Mouse (Mus musculus) bone marrow, adult 2 months (tissue): ENCODE results near the gene 9130409I23Rik.

Experiments used
- CTCF ChIP-seq: fragments of 200-500 bp; IDR thresholded peaks from 2 replicates; pipeline ENCODE4 v1.5.1; 2011; ENCODE audit warnings: low read length, control low read depth; ENCODE audit not compliant: control insufficient read depth, insufficient read depth
- POLR2A ChIP-seq: fragments of 200-500 bp; IDR thresholded peaks from 2 replicates; pipeline ENCODE4 v1.6.1; 2011; ENCODE audit warnings: low read depth, mild to moderate bottlenecking, control low read depth, low read length, borderline replicate concordance; ENCODE audit not compliant: control insufficient read depth

DNA sequence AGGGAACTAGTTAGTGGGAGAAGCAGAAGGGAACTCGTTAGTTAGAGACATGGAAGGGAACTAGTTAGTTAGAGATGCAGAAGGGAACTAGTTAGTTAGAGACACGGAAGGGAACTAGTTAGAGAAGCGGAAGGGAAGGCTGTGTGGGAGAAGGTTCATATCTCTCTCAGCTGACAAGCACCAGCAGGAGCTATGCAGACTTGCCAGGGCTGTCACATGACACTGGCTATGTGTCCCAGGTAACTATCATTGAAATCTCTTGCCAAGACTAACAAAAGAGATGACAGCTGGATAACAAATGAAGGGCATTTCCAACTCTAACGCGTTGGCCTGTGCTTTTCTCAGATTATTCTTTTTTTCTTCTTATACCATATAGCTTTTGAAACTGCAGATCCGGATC lies 13.6 kb downstream of the 9130409I23Rik start:
- TF ChIP-seq CTCF (no peak), POLR2A (no peak)
